Mouse (Mus musculus): Measurements from ENCODE around the gene Galnt16. TPM values are rescaled to one million over a fixed set of nuclear protein-coding genes. Genes with fewer than 3 reads are reported as not detected.

Gene Galnt16
- polyA plus RNA-seq, 1 experiment from 2014 or later, result 3.9 TPM

DNA sequence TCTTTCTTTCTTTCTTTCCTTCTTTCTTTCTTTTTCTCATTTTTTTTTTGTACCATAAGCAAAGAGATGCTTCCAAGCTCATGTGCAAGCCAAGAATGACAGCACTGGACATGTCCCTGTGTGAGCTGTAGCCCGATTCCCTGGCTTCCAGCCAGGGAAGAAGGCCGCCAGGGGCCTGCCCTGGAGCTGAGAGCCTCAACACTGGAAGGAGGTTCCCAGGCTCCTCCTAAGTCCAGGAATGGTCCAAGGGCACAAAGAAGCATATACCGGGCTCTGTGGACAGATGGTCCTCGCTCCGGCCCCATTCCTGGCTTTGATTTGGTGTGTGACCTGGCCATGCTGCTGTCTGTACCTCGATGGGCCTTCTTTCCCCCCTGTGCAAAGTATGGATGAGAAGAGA lies 46.9 kb downstream of the Galnt16 start:
- Histone ChIP-seq H3K9me3 (replicated peaks; ENCODE audit: low read length) (no peaks in the 10 kb centered on the region), H3K36me3 (ENCODE audit: insufficient read depth, low read length) (no peaks in the 10 kb centered on the region), H3K4me3 (replicated peaks; ENCODE audit: low read depth, low read length) (no peak overlapping the region), H3K27me3 (ENCODE audit: insufficient read depth, low read length) (no peaks in the 10 kb centered on the region), H3K4me2 (ENCODE audit: low read length) (no peak overlapping the region), H3K27ac (no peak overlapping the region), H3K4me1 (replicated peaks; ENCODE audit: insufficient read depth, low read length) (no peaks in the 10 kb centered on the region), H3K9ac (ENCODE audit: low read depth, low read length) (no peak overlapping the region)
- ATAC-seq (replicated peaks; ENCODE audit: low FRiP score, low read depth) (no peak), DNase-seq (ENCODE audit: low spot score) (no peak)
- no peak for TF ChIP-seq CTCF (IDR thresholded peaks at IDR 0.05; ENCODE audit: low read depth)
- WGBS, result 68% methylated on average over 6 of the region's 6 CpGs

DNA sequence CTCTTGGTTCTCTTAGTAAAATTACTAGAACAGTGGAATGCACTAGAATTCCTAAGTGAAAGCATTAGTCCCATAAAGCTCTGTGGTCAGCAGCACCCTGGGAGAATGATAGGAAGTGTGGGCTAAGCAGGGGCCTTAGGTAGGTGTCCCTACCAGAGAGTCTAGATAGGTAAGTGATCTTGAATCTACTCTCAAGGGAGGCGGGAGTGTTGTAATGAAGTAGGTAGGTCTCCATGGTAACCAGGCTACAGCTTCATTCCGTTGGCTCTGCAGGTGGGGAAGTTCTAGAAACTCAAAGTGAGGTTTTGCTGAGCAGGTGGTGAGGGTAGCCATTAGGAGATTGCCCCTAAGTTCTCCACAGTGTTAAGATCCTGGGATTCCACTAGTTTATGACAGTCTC lies 47.7 kb downstream of the Galnt16 start:
- H3K4me3 ChIP-seq (replicated peaks; ENCODE audit: low read depth, low read length), result no peak overlapping the region
- H3K9me3 ChIP-seq (replicated peaks; ENCODE audit: low read length), result no peaks in the 10 kb centered on the region
- no peaks in the 10 kb centered on the region for H3K27me3 ChIP-seq (ENCODE audit: insufficient read depth, low read length)
- H3K27ac ChIP-seq, result no peak overlapping the region
- H3K9ac ChIP-seq (ENCODE audit: low read depth, low read length), result no peak overlapping the region
- 60% methylated on average over 2 of the region's 2 CpGs for WGBS
- DNase-seq (ENCODE audit: low spot score) (no peak), ATAC-seq (replicated peaks; ENCODE audit: low FRiP score, low read depth) (no peak)
- H3K4me1 ChIP-seq (replicated peaks; ENCODE audit: insufficient read depth, low read length), result no peaks in the 10 kb centered on the region; the same call in 1 of the 2 replicates
- no peaks in the 10 kb centered on the region for H3K36me3 ChIP-seq (ENCODE audit: insufficient read depth, low read length)
- no peak for TF ChIP-seq CTCF (IDR thresholded peaks at IDR 0.05; ENCODE audit: low read depth)
- no peak overlapping the region for H3K4me2 ChIP-seq (ENCODE audit: low read length)

DNA sequence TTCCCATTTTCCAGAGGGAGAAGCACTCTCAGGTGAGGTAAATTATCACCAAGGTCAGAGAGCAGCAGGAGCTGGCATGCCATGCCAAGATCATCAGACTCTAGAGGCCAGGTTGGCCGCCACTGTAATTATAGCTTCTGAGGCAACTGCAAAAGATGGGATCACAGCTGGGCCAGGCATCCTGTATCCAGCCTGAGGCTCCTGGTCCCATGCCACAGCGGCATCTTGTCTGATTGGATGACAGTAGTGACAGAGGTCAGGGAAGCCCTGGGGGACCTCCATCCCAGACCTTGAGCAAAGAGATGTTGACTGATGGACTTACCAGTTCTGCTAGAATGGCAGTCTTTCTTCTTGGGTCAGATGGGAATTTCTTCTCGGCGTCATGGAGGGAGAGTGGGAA lies 48.4 kb downstream of the Galnt16 start:
- Histone ChIP-seq H3K27ac (no peak overlapping the region), H3K4me2 (ENCODE audit: low read length) (no peak overlapping the region), H3K4me3 (replicated peaks; ENCODE audit: low read depth, low read length) (no peak overlapping the region), H3K36me3 (ENCODE audit: insufficient read depth, low read length) (no peaks in the 10 kb centered on the region), H3K4me1 (replicated peaks; ENCODE audit: insufficient read depth, low read length) (no peaks in the 10 kb centered on the region; the same call in 1 of the 2 replicates), H3K9ac (ENCODE audit: low read depth, low read length) (no peak overlapping the region), H3K9me3 (replicated peaks; ENCODE audit: low read length) (no peaks in the 10 kb centered on the region), H3K27me3 (ENCODE audit: insufficient read depth, low read length) (no peaks in the 10 kb centered on the region)
- WGBS, result 64% methylated on average over 4 of the region's 4 CpGs
- DNase-seq (ENCODE audit: low spot score) (no peak), ATAC-seq (replicated peaks; ENCODE audit: low FRiP score, low read depth) (no peak)
- no peak for TF ChIP-seq CTCF (IDR thresholded peaks at IDR 0.05; ENCODE audit: low read depth)

DNA sequence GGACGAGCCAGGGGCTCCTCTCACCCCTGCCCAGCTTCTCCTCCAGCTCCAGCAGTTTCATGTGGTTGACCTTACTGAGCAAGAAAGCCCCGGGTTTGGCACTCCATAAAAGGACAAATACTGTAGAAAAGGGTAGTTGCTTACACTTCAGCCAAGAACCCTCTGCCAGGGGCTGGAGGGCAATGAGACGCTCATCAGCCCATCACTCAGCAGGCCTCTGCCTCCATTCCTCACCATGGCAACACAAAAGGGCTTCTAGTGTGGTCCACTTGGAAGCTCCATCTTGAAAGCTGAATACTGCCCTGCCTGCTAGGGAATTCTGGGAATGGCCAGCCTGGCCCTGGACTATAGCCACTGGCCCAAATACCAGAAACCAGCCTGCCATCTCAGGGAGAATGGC lies 49.3 kb downstream of the Galnt16 start:
- H3K36me3 ChIP-seq (ENCODE audit: insufficient read depth, low read length), result no peaks in the 10 kb centered on the region
- H3K4me1 ChIP-seq (replicated peaks; ENCODE audit: insufficient read depth, low read length), result no peaks in the 10 kb centered on the region; the same call in 1 of the 2 replicates
- no peak overlapping the region for H3K4me3 ChIP-seq (replicated peaks; ENCODE audit: low read depth, low read length)
- TF ChIP-seq CTCF (IDR thresholded peaks at IDR 0.05; ENCODE audit: low read depth), result no peak
- no peaks in the 10 kb centered on the region for H3K9me3 ChIP-seq (replicated peaks; ENCODE audit: low read length)
- DNase-seq (ENCODE audit: low spot score) (no peak), ATAC-seq (replicated peaks; ENCODE audit: low FRiP score, low read depth) (no peak)
- H3K27ac ChIP-seq, result no peak overlapping the region
- no peak overlapping the region for H3K9ac ChIP-seq (ENCODE audit: low read depth, low read length)
- no peaks in the 10 kb centered on the region for H3K27me3 ChIP-seq (ENCODE audit: insufficient read depth, low read length)
- 32% methylated on average over 3 of the region's 3 CpGs for WGBS
- H3K4me2 ChIP-seq (ENCODE audit: low read length), result no peak overlapping the region

DNA sequence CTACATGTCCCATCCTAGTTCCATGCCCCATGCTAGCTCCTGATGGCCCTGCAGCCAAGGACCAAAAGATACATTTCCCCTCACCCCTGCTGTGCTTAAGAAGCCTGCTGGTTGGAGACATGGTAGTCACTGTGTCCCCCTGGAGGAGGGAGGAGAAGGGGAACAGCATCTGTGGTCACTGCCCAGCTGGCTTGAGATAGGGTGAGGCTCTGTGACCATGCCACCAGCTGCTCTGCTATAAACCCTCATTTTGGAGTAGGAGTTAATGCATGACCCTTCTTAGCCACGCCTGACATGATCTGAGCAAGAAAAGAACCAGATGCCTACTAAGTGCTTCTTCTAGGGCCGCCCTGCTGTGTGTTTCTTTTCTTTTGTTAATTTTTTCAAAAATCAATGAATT lies 51.5 kb downstream of the Galnt16 start:
- no peak overlapping the region for H3K4me2 ChIP-seq (ENCODE audit: low read length)
- no peak for DNase-seq (ENCODE audit: low spot score)
- TF ChIP-seq CTCF (IDR thresholded peaks at IDR 0.05; ENCODE audit: low read depth), result no peak
- H3K9me3 ChIP-seq (replicated peaks; ENCODE audit: low read length), result no peaks in the 10 kb centered on the region
- no peaks in the 10 kb centered on the region for H3K36me3 ChIP-seq (ENCODE audit: insufficient read depth, low read length)
- H3K27ac ChIP-seq, result no peak overlapping the region
- no peaks in the 10 kb centered on the region; the same call in 1 of the 2 replicates for H3K4me1 ChIP-seq (replicated peaks; ENCODE audit: insufficient read depth, low read length)
- H3K27me3 ChIP-seq (ENCODE audit: insufficient read depth, low read length), result no peaks in the 10 kb centered on the region
- no peak overlapping the region for H3K4me3 ChIP-seq (replicated peaks; ENCODE audit: low read depth, low read length)
- ATAC-seq (replicated peaks; ENCODE audit: low FRiP score, low read depth), result no peak
- no peak overlapping the region for H3K9ac ChIP-seq (ENCODE audit: low read depth, low read length)
- WGBS, result 86% methylated on average over 2 of the region's 2 CpGs

DNA sequence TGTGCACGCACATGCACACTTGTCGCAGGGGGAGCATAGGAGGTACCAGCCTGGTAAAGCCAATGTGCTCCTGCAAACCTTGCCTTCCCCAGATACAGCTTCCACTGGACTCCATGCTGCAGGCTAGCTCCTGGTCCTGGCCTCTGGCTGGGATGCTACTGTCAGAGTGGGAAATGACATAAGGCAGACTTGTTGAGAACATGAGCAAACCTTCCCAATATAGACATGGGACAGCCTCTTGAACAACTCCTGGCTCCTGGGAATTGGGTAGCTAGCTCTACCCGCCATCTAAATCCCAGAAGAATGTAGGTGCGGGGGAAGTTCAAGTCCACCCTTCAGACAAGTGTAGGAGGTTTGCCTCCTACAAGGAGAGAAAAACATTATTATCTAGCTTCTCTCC lies 56.2 kb downstream of the Galnt16 start:
- DNase-seq (ENCODE audit: low spot score) (no peak), ATAC-seq (replicated peaks; ENCODE audit: low FRiP score, low read depth) (no peak)
- Histone ChIP-seq H3K4me1 (replicated peaks; ENCODE audit: insufficient read depth, low read length) (no peaks in the 10 kb centered on the region; the same call in 1 of the 2 replicates), H3K27me3 (ENCODE audit: insufficient read depth, low read length) (no peaks in the 10 kb centered on the region), H3K9ac (ENCODE audit: low read depth, low read length) (no peak overlapping the region), H3K36me3 (ENCODE audit: insufficient read depth, low read length) (no peaks in the 10 kb centered on the region), H3K4me3 (replicated peaks; ENCODE audit: low read depth, low read length) (no peak overlapping the region), H3K27ac (no peak overlapping the region), H3K4me2 (ENCODE audit: low read length) (no peak overlapping the region), H3K9me3 (replicated peaks; ENCODE audit: low read length) (no peaks in the 10 kb centered on the region)
- 78% methylated on average over 4 of the region's 4 CpGs for WGBS
- no peak for TF ChIP-seq CTCF (IDR thresholded peaks at IDR 0.05; ENCODE audit: low read depth)

DNA sequence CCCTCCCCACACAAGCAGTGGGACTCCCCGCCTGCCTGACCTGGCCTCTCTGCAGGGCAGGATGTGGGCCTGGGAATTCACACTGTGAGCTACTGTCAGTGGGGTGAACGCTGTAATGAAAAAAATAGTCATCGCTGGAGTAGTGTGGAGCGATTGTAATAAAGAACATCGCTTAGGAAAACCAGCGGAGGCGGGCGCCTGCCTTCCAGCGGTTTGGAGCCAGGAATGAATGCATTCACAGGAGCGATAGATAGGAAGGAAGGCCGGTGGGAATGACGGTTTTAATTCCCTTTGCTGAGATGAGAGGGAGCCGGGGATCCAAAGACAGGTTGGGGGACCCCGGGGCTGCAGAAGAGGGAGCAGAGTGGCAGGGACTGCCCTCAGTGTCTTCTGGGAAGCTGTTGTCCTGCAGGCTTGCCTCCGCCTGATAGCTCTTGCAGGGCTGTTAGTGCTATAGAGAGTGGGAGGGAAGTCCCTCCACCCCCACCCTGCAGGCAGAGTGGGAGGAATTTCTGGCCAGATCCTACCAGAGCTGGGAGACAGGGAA lies 56.8 kb downstream of the Galnt16 start:
- no peak for TF ChIP-seq CTCF (IDR thresholded peaks at IDR 0.05; ENCODE audit: low read depth)
- ATAC-seq (replicated peaks; ENCODE audit: low FRiP score, low read depth) (no peak), DNase-seq (ENCODE audit: low spot score) (peak; percentile 46)
- Histone ChIP-seq H3K27ac (peak overlapping the region; percentile 31; the same call in 1 of the 2 replicates), H3K4me2 (ENCODE audit: low read length) (peak overlapping the region; percentile 37), H3K4me1 (replicated peaks; ENCODE audit: insufficient read depth, low read length) (no peaks in the 10 kb centered on the region; the same call in 1 of the 2 replicates), H3K36me3 (ENCODE audit: insufficient read depth, low read length) (no peaks in the 10 kb centered on the region), H3K9me3 (replicated peaks; ENCODE audit: low read length) (no peaks in the 10 kb centered on the region), H3K4me3 (replicated peaks; ENCODE audit: low read depth, low read length) (no peak overlapping the region), H3K9ac (ENCODE audit: low read depth, low read length) (0 out of 2 replicates have a peak overlapping the region, but pooled peaks have one; percentile 27), H3K27me3 (ENCODE audit: insufficient read depth, low read length) (no peaks in the 10 kb centered on the region)
- WGBS, result 29% methylated on average over 15 of the region's 15 CpGs

All from kidney, postnatal 0 days (tissue).